Comparison of ENCODE assay signal across 8 mouse cellular contexts in the genomic region with DNA sequence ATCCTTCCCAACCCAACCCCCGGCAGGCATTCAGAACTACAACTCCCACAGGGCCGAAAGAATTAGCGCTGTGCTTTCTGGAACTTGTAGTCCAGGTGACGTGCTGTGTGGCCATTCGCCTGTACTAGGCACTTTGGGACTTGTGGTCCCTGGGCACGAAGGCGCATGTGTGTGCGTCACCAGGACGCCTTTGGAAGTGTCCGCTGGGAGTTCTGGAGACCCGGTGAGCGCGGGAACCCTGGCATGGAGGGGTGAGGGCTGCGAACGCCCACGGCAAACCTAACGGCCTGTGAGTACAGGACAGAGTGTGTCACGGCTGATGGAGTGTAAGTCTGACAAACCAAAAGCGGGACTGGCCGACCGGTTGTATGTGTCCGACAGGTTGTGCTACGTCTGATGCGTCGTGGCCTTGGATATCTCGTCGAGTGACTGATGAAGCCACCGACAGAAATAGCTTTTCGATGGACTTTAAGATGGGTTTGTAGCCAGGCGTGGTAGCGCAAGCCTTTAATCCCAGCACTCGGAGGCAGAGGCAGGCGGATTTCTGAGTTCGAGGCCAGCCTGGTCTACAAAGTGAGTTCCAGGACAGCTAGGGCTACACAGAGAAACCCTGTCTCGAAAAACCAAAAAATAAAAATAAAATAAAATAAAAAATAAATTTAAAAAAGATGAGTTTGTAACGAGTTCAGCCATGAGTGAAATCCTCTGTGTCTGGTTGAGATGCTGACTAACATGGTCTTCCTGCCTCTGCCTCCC. TPM values are rescaled to one million over a fixed set of nuclear protein-coding genes. Genes with fewer than 3 reads are reported as not detected.
DNase-seq lines count a peak whose midpoint lies in the region; ATAC-seq and TF ChIP-seq lines count a peak whose summit lies in the region.

A gene (plus strand): TSS at position 161 of the 756 bp plus-strand sequence.

- peaks cover 15% of the 10 kb centered on the region for H3K4me1 ChIP-seq in G1E (ENCODE audit: insufficient read depth, low read depth, low read length)
- peaks cover 8% of the 10 kb centered on the region for H3K4me1 ChIP-seq in forebrain, embryonic 16.5 days (replicated peaks; ENCODE audit: control insufficient read depth, insufficient read depth, low read length)
- H3K4me1 ChIP-seq in lung, embryonic 14.5 days (ENCODE audit: insufficient read depth): peaks cover 7% of the 10 kb centered on the region; the same call in 1 of the 2 replicates
- no peaks in the 10 kb centered on the region; the same call in 1 of the 2 replicates for H3K4me1 ChIP-seq in olfactory bulb, adult 2 months (ENCODE audit: control insufficient read depth, insufficient read depth, low read length)
- peaks cover 3% of the 10 kb centered on the region; the same call in 1 of the 2 replicates for H3K4me1 ChIP-seq in thymus, adult 2 months (replicated peaks; ENCODE audit: control insufficient read depth, insufficient read depth, low read length)

- H3K36me3 ChIP-seq in G1E (replicated peaks): peaks cover 8% of the 10 kb centered on the region
- no peaks in the 10 kb centered on the region for H3K36me3 ChIP-seq in forebrain, embryonic 16.5 days (ENCODE audit: control insufficient read depth, insufficient read depth)
- 0 out of 2 replicates have a peak, but pooled peaks cover 10% of the 10 kb centered on the region for H3K36me3 ChIP-seq in lung, embryonic 14.5 days (ENCODE audit: insufficient read depth)
- no peaks in the 10 kb centered on the region for H3K36me3 ChIP-seq in thymus, adult 2 months (ENCODE audit: control insufficient read depth, insufficient read depth, low read length)

- peak; percentile 64 for DNase-seq in G1E (ENCODE audit: low spot score)
- peak; percentile 91 to 98 for DNase-seq in cerebellum, adult 18-20 months
- peak; percentile 88 to 89 for DNase-seq in heart, postnatal 36 days
- peak; percentile 94 to 98 for DNase-seq in layer of hippocampus, adult 2 months (ENCODE audit: low spot score in 2 of 2)
- peak; percentile 98 for DNase-seq in lung, embryonic 14.5 days
- DNase-seq in thymus, adult 2 months: peak; percentile 80

- H3K9me3 ChIP-seq in G1E (replicated peaks): no peaks in the 10 kb centered on the region
- H3K9me3 ChIP-seq in forebrain, embryonic 16.5 days (ENCODE audit: control insufficient read depth, low read length): no peaks in the 10 kb centered on the region
- H3K9me3 ChIP-seq in lung, embryonic 14.5 days (ENCODE audit: low read depth, low read length): no peaks in the 10 kb centered on the region

- intact Hi-C loops in heart, postnatal 36 days (cut with DNase I): loop anchor here (1.0 to 5.0 kb wide), 3 partner anchors 17 to 66 kb away; a partner anchor contains a TSS

- H3K4me2 ChIP-seq in forebrain, embryonic 16.5 days (ENCODE audit: low read length): peak within 1 kb of the TSS; percentile 54
- peak within 1 kb of the TSS; percentile 59 for H3K4me2 ChIP-seq in lung, embryonic 14.5 days

- H3K27ac ChIP-seq in forebrain, embryonic 16.5 days (ENCODE audit: low read length): no peak within 1 kb of the TSS
- H3K27ac ChIP-seq in layer of hippocampus, adult 2 months: peak within 1 kb of the TSS; percentile 86
- no peak within 1 kb of the TSS for H3K27ac ChIP-seq in lung, embryonic 14.5 days (ENCODE audit: low read depth)
- H3K27ac ChIP-seq in olfactory bulb, adult 2 months (ENCODE audit: insufficient read depth, low read depth, low read length): no peak within 1 kb of the TSS
- H3K27ac ChIP-seq in thymus, adult 2 months (ENCODE audit: control insufficient read depth, insufficient read depth, low read length): no peak within 1 kb of the TSS

- peaks cover 5% of the 10 kb centered on the region; the same call in 1 of the 2 replicates for H3K27me3 ChIP-seq in G1E (ENCODE audit: insufficient read depth, low read length)
- H3K27me3 ChIP-seq in forebrain, embryonic 16.5 days (replicated peaks; ENCODE audit: control insufficient read depth, insufficient read depth, low read length): no peaks in the 10 kb centered on the region
- no peaks in the 10 kb centered on the region for H3K27me3 ChIP-seq in lung, embryonic 14.5 days (ENCODE audit: insufficient read depth, low read length)
- no peaks in the 10 kb centered on the region for H3K27me3 ChIP-seq in thymus, adult 2 months (ENCODE audit: control insufficient read depth, insufficient read depth, low read length)

- peak within 1 kb of the TSS; percentile 73 for H3K4me3 ChIP-seq in G1E (ENCODE audit: low read depth, low read length)
- H3K4me3 ChIP-seq in forebrain, embryonic 16.5 days (replicated peaks; ENCODE audit: low read length): peak within 1 kb of the TSS; percentile 76
- peak within 1 kb of the TSS; percentile 95 for H3K4me3 ChIP-seq in layer of hippocampus, adult 2 months
- H3K4me3 ChIP-seq in lung, embryonic 14.5 days (ENCODE audit: low read depth, low read length): peak within 1 kb of the TSS; percentile 58
- H3K4me3 ChIP-seq in olfactory bulb, adult 2 months (ENCODE audit: insufficient read depth, low read depth, low read length): peak within 1 kb of the TSS; percentile 62
- peak within 1 kb of the TSS; percentile 96 for H3K4me3 ChIP-seq in thymus, adult 2 months (ENCODE audit: control insufficient read depth, insufficient read depth, low read length)

- 8% methylated on average over 36 of the region's 36 CpGs for WGBS in forebrain, embryonic 16.5 days
- WGBS in lung, embryonic 14.5 days: 6% methylated on average over 36 of the region's 36 CpGs
- 5% methylated on average over 36 of the region's 36 CpGs for WGBS in olfactory bulb, adult 2 months
- WGBS in thymus, adult 2 months: 9% methylated on average over 36 of the region's 36 CpGs

- ATAC-seq in G1E (ENCODE audit: extremely low read depth, insufficient number of reproducible peaks, low FRiP score, poor library complexity, severe bottlenecking): peak; percentile 99
- peak; percentile 99 for ATAC-seq in forebrain, embryonic 16.5 days
- ATAC-seq in lung, embryonic 14.5 days (ENCODE audit: insufficient read depth): peak; percentile 99

- H3K9ac ChIP-seq in forebrain, embryonic 16.5 days (replicated peaks; ENCODE audit: low read depth, low read length): peak within 1 kb of the TSS; percentile 79
- H3K9ac ChIP-seq in lung, embryonic 14.5 days: peak within 1 kb of the TSS; percentile 54

- TF ChIP-seq CTCF in G1E (IDR thresholded peaks at IDR 0.05; ENCODE audit: low read depth, low read length): no peak
- TF ChIP-seq CTCF in layer of hippocampus, adult 2 months (conservative IDR thresholded peaks at IDR 0.05): peak; percentile 22; the same call in 1 of the 2 replicates
- TF ChIP-seq CTCF in lung, embryonic 14.5 days (IDR thresholded peaks at IDR 0.05; ENCODE audit: low read depth): no peak
- no peak for TF ChIP-seq CTCF in olfactory bulb, adult 2 months (IDR thresholded peaks at IDR 0.05; ENCODE audit: insufficient read depth, low read depth, low read length)
- peak; percentile 38; the same call in 1 of the 2 replicates for TF ChIP-seq CTCF in thymus, adult 2 months (IDR thresholded peaks at IDR 0.05; ENCODE audit: borderline replicate concordance, control insufficient read depth, extremely low read depth, insufficient read depth, low read length, poor library complexity)

- TF ChIP-seq POLR2A in olfactory bulb, adult 2 months (IDR thresholded peaks at IDR 0.05; ENCODE audit: insufficient read depth, low read depth, low read length): 0 out of 2 replicates have a peak, but pooled peaks have one; percentile 59
- no peak for TF ChIP-seq POLR2A in thymus, adult 2 months (IDR thresholded peaks at IDR 0.05; ENCODE audit: control insufficient read depth, extremely low read depth, insufficient read depth, low read length, poor library complexity)

RNA-seq across cellular contexts. Expression of the gene that starts here (rescaled TPM):
- total RNA-seq in G1E (2014; fragmentation: Nextera tagmentation): 23.9 and 25.0 TPM in 2 replicates
- total RNA-seq in G1E (2017): 4.1 and 4.5 TPM in 2 replicates
- 2.8 and 3.5 TPM in 2 replicates for polyA plus RNA-seq in G1E (2012)
- polyA plus RNA-seq in forebrain, embryonic 16.5 days (2015; fragmentation: Nextera tagmentation; extraction: Ambion mirVana): 13.8 and 15.0 TPM in 2 replicates
- total RNA-seq in heart, postnatal 36 days (2021): 1 to 10 TPM; 4.4 to 4.9 TPM
- 10 to 100 TPM; 13.9 to 17.7 TPM for total RNA-seq in layer of hippocampus, adult 2 months (2021)
- 22.2 and 23.4 TPM in 2 replicates for polyA plus RNA-seq in lung, embryonic 14.5 days (2014; fragmentation: Nextera tagmentation; extraction: Ambion mirVana)
- polyA plus RNA-seq in olfactory bulb, adult 2 months (2012; ENCODE audit: insufficient read depth, insufficient read length, low replicate concordance, missing spikeins): not detected in 2 replicates
- polyA plus RNA-seq in thymus, adult 2 months (2012; rRNA removed): 14.3 and 14.9 TPM in 2 replicates

Comparison
In these comparisons a context has a peak if more than half of its experiments do, and no peak if none do; other contexts are left out.
1. CTCF ChIP-seq: peak in layer of hippocampus, adult 2 months (single experiment) and thymus, adult 2 months (single experiment); none in G1E (single experiment), lung, embryonic 14.5 days (single experiment) and olfactory bulb, adult 2 months (single experiment).
2. Peak in every context shown above with its lines, with median percentiles within 50 percentile points of each other: ATAC-seq, DNase-seq and H3K4me3 ChIP-seq.